In the genomic region with DNA sequence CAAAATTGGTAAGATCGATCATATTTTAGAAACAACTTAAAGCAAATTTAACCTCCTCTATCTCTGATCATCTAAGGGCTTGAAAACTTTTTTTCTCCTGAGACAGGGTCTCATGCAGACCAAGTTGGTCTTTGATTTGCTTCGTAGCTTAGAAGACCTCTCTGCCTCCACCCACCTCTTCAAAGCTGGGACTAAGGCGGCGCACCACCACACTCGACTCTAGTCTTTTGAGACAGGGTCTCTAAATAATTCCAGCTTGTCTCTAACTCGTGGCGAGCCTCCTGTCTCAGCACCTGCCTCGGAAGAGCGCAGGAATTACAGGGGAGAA, we compare ENCODE assay signal across 8 mouse cellular contexts. TPM values are rescaled to one million over a fixed set of nuclear protein-coding genes. Genes with fewer than 3 reads are reported as not detected.
A peak's percentile ranks its signal among the peaks of the same experiment; 100 is the strongest.
DNase-seq lines count a peak whose midpoint lies in the region; ATAC-seq and TF ChIP-seq lines count a peak whose summit lies in the region.

No protein-coding gene starts in this region.

- H3K4me3 ChIP-seq in gastrocnemius, adult 2 months: peak overlapping the region; percentile 88
- peak overlapping the region; percentile 92 for H3K4me3 ChIP-seq in testis, adult 2 months (ENCODE audit: control insufficient read depth, low read depth, low read length)
- peak overlapping the region; percentile 68 for H3K4me3 ChIP-seq in limb, embryonic 15.5 days
- peak overlapping the region; percentile 63 for H3K4me3 ChIP-seq in stomach, embryonic 15.5 days (replicated peaks)

- H3K27ac ChIP-seq in gastrocnemius, adult 2 months: peak overlapping the region; percentile 93
- H3K27ac ChIP-seq in testis, adult 2 months (ENCODE audit: control insufficient read depth, insufficient read depth, low read depth, low read length): peak overlapping the region; percentile 98
- H3K27ac ChIP-seq in limb, embryonic 15.5 days: peak overlapping the region; percentile 94
- peak overlapping the region; percentile 94 for H3K27ac ChIP-seq in stomach, embryonic 15.5 days

- no peak for DNase-seq in gastrocnemius, adult 2 months
- DNase-seq in gastrocnemius, postnatal 4 days (ENCODE audit: low spot score in 2 of 2): no peak
- DNase-seq in testis, postnatal 14 days (ENCODE audit: low spot score): no peak
- no peak for DNase-seq in gastrocnemius, postnatal 14 days
- no peak for DNase-seq in frontal cortex, postnatal 10 days (ENCODE audit: low spot score in 2 of 2)

- WGBS in limb, embryonic 15.5 days: 8% methylated on average over 9 of the region's 9 CpGs
- WGBS in stomach, embryonic 15.5 days: 8% methylated on average over 9 of the region's 9 CpGs

- ATAC-seq in limb, embryonic 15.5 days (ENCODE audit: insufficient number of reproducible peaks, low FRiP score, low TSS enrichment, low read depth): peak; percentile 31
- peak; percentile 11 for ATAC-seq in stomach, embryonic 15.5 days (ENCODE audit: insufficient read depth, low FRiP score, low read depth)

- peak overlapping the region; percentile 81 for H3K4me2 ChIP-seq in limb, embryonic 15.5 days
- peak overlapping the region; percentile 53 for H3K4me2 ChIP-seq in stomach, embryonic 15.5 days

- H3K27me3 ChIP-seq in testis, adult 2 months (ENCODE audit: control insufficient read depth, insufficient read depth, low read length): no peaks in the 10 kb centered on the region
- H3K27me3 ChIP-seq in limb, embryonic 15.5 days: 0 out of 2 replicates have a peak, but pooled peaks cover 2% of the 10 kb centered on the region
- H3K27me3 ChIP-seq in stomach, embryonic 15.5 days (replicated peaks): no peaks in the 10 kb centered on the region

- H3K4me1 ChIP-seq in testis, adult 2 months (ENCODE audit: control insufficient read depth, insufficient read depth, low read length): peaks cover 7% of the 10 kb centered on the region; the same call in 1 of the 2 replicates
- H3K4me1 ChIP-seq in limb, embryonic 15.5 days: peaks cover 15% of the 10 kb centered on the region
- peaks cover 5% of the 10 kb centered on the region; the same call in 1 of the 2 replicates for H3K4me1 ChIP-seq in stomach, embryonic 15.5 days

- no peak for TF ChIP-seq POLR2A in testis, adult 2 months (IDR thresholded peaks at IDR 0.05; ENCODE audit: control insufficient read depth, low read depth, low read length)

- TF ChIP-seq CTCF in gastrocnemius, adult 2 months (IDR thresholded peaks at IDR 0.05): no peak
- TF ChIP-seq CTCF in testis, adult 2 months (IDR thresholded peaks at IDR 0.05; ENCODE audit: control insufficient read depth, insufficient read depth, insufficient replicate concordance, low read depth, low read length): no peak

- no peaks in the 10 kb centered on the region for H3K9me3 ChIP-seq in limb, embryonic 15.5 days
- no peaks in the 10 kb centered on the region for H3K9me3 ChIP-seq in stomach, embryonic 15.5 days

- H3K9ac ChIP-seq in limb, embryonic 15.5 days: peak overlapping the region; percentile 50; the same call in 1 of the 2 replicates
- peak overlapping the region; percentile 30; the same call in 1 of the 2 replicates for H3K9ac ChIP-seq in stomach, embryonic 15.5 days

- peaks cover 4% of the 10 kb centered on the region for H3K36me3 ChIP-seq in testis, adult 2 months (ENCODE audit: control insufficient read depth, insufficient read depth, low read length)
- H3K36me3 ChIP-seq in limb, embryonic 15.5 days: peaks cover 11% of the 10 kb centered on the region; the same call in 1 of the 2 replicates
- H3K36me3 ChIP-seq in stomach, embryonic 15.5 days: no peaks in the 10 kb centered on the region

- intact Hi-C loops in gastrocnemius, adult 2 months (cut with DNase I): loop anchor here (5.0 kb wide), 1 partner anchor 88 kb away; the partner anchor contains the start of gene Pdzk1ip1
- intact Hi-C loops in gastrocnemius, postnatal 14 days (cut with DNase I; ENCODE audit: low total_unique reads): no loop called here

RNA-seq across cellular contexts. Expression of gene Stil, which starts 0.6 kb away (rescaled TPM):
- total RNA-seq in gastrocnemius, adult 2 months (2021): under 1 TPM; 0.06 to 0.13 TPM
- total RNA-seq in gastrocnemius, postnatal 4 days (2021): 1 to 10 TPM; 5.2 TPM
- polyA plus RNA-seq in testis, adult 2 months (2012; rRNA removed): 8.5 and 10.2 TPM in 2 replicates
- polyA plus RNA-seq in limb, embryonic 15.5 days (2015; fragmentation: Nextera tagmentation; extraction: Ambion mirVana): 7.6 and 9.3 TPM in 2 replicates
- polyA plus RNA-seq in stomach, embryonic 15.5 days (2015; fragmentation: Nextera tagmentation; extraction: Ambion mirVana): 9.9 and 10.9 TPM in 2 replicates
- total RNA-seq in gastrocnemius, postnatal 14 days (2021): under 1 TPM; 0.84 to 0.86 TPM

RNA-seq across cellular contexts. Expression of gene Cmpk1, which starts 12.4 kb away (rescaled TPM):
- total RNA-seq in gastrocnemius, adult 2 months (2021): 10 to 100 TPM; 18.3 to 24.0 TPM
- 10 to 100 TPM; 42.9 to 45.3 TPM for total RNA-seq in gastrocnemius, postnatal 4 days (2021)
- polyA plus RNA-seq in testis, adult 2 months (2012; rRNA removed): 2.4 and 2.8 TPM in 2 replicates
- 125 and 130 TPM in 2 replicates for polyA plus RNA-seq in limb, embryonic 15.5 days (2015; fragmentation: Nextera tagmentation; extraction: Ambion mirVana)
- 117 and 122 TPM in 2 replicates for polyA plus RNA-seq in stomach, embryonic 15.5 days (2015; fragmentation: Nextera tagmentation; extraction: Ambion mirVana)
- 10 to 100 TPM; 24.5 to 26.9 TPM for total RNA-seq in gastrocnemius, postnatal 14 days (2021)

RNA-seq across cellular contexts. Expression of gene Tal1, which starts 56.8 kb away (rescaled TPM):
- total RNA-seq in gastrocnemius, adult 2 months (2021): 1 to 10 TPM in 1 of 2 experiments, under 1 TPM in 1; 0.94 to 1.7 TPM
- total RNA-seq in gastrocnemius, postnatal 4 days (2021): 1 to 10 TPM; 2.4 to 3.6 TPM
- polyA plus RNA-seq in testis, adult 2 months (2012; rRNA removed): 0.90 and 1.3 TPM in 2 replicates
- polyA plus RNA-seq in limb, embryonic 15.5 days (2015; fragmentation: Nextera tagmentation; extraction: Ambion mirVana): 0.67 and 1.0 TPM in 2 replicates
- 1.6 and 2.9 TPM in 2 replicates for polyA plus RNA-seq in stomach, embryonic 15.5 days (2015; fragmentation: Nextera tagmentation; extraction: Ambion mirVana)
- total RNA-seq in gastrocnemius, postnatal 14 days (2021): 1 to 10 TPM; 1.9 to 2.5 TPM
